Mouse (Mus musculus) stomach, postnatal 0 days (tissue): Measurements from ENCODE around the gene Trp53bp2.

Experiments used
- CTCF ChIP-seq: IDR thresholded peaks from 2 replicates; pipeline ENCODE4 v1.5.1; 2016; ENCODE audit warnings: antibody characterized with exemption, low read depth, mild to moderate bottlenecking, moderate library complexity
- EP300 ChIP-seq: optimal IDR thresholded peaks from 2 replicates; pipeline ENCODE3; 2016; ENCODE audit warnings: antibody characterized with exemption

DNA sequence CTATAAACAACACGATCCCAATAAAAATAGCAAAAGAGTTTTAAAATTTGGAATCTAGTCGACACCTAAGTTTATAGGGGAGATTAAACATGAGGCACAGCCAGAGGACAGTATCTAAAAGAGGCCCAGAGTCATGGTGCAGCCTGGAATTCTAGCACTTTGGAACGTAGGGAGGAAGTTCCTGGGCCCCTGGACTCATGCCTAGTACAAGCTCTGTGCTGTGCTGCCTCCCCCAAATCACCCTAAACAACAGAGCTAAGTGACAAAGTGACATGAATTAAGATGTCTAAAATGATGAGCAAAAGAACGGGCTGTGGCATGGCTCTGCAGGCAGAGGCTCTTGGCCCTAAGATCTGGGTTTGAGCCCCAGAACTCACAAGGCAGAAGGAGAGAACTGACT lies 88.8 kb downstream of the Trp53bp2 start:
- TF ChIP-seq CTCF (no peak), EP300 (no peak)
